Mouse (Mus musculus): ENCODE data around the gene Ppp3cb. TPM values are rescaled to one million over a fixed set of nuclear protein-coding genes. Genes with fewer than 3 reads are reported as not detected.
"Not testable (repeated sequence)": the region's sequence is repeated elsewhere in the genome, so short reads cannot be mapped to it uniquely, and the experiment has no call there.

Gene Ppp3cb
- total RNA-seq (2021) = 100 to 1,000 TPM; 434 TPM

- intact Hi-C loops (cut with DNase I) = no loop called here
Measured at GRCm38 (mm10) chr14:20546415-20546814, at the start of gene Ppp3cb. Gene Ppp3cb (minus strand): TSS chr14:20546573.

GRCm38 (mm10) chr14:20595781-20596180 is 49.4 kb upstream of the Ppp3cb start:
- peak; percentile 40 to 43 for DNase-seq (ENCODE audit: extremely low spot score in 1 of 2, low spot score in 2 of 2)
- intact Hi-C loops (cut with DNase I) = no loop called here

More at GRCm38 (mm10) chr14:20546415-20546814, at the start of gene Ppp3cb:
- peak; percentile 78 to 90 for DNase-seq (ENCODE audit: extremely low spot score in 1 of 2, low spot score in 2 of 2)

- no peak for DNase-seq (ENCODE audit: extremely low spot score in 1 of 2, low spot score in 2 of 2)
- intact Hi-C loops (cut with DNase I) = loop anchor here (5.0 kb wide), 1 partner anchor 40 kb away; no protein-coding TSS in a partner anchor
Measured at GRCm38 (mm10) chr14:20587458-20587857, 41.1 kb upstream of the Ppp3cb start.

GRCm38 (mm10) chr14:20578822-20579407 is 32.5 kb upstream of the Ppp3cb start:
- intact Hi-C loops (cut with DNase I) = no loop called here
- DNase-seq (ENCODE audit: extremely low spot score in 1 of 2, low spot score in 2 of 2) = no peak

- peak; percentile 73 to 79 for DNase-seq (ENCODE audit: extremely low spot score in 1 of 2, low spot score in 2 of 2)
- intact Hi-C loops (cut with DNase I) = loop anchor here (1.0 kb wide), 1 partner anchor 85 kb away; no protein-coding TSS in a partner anchor
Measured at GRCm38 (mm10) chr14:20576179-20576578, 29.8 kb upstream of the Ppp3cb start.

GRCm38 (mm10) chr14:20573196-20573595 is 26.8 kb upstream of the Ppp3cb start:
- DNase-seq (ENCODE audit: extremely low spot score in 1 of 2, low spot score in 2 of 2); intact Hi-C loops (cut with DNase I): not testable (repeated sequence)

GRCm38 (mm10) chr14:20565256-20566021 is 19.1 kb upstream of the Ppp3cb start:
- intact Hi-C loops (cut with DNase I) = no loop called here
- DNase-seq (ENCODE audit: extremely low spot score in 1 of 2, low spot score in 2 of 2) = no peak

- peak in 1 of 2 experiments; percentile 27 for DNase-seq (ENCODE audit: extremely low spot score in 1 of 2, low spot score in 2 of 2)
- intact Hi-C loops (cut with DNase I) = no loop called here
Measured at GRCm38 (mm10) chr14:20564692-20565091, 18.3 kb upstream of the Ppp3cb start.

GRCm38 (mm10) chr14:20561897-20562296 is 15.5 kb upstream of the Ppp3cb start:
- DNase-seq (ENCODE audit: extremely low spot score in 1 of 2, low spot score in 2 of 2) = no peak
- intact Hi-C loops (cut with DNase I) = no loop called here

GRCm38 (mm10) chr14:20550136-20550535 is 3.8 kb upstream of the Ppp3cb start:
- no peak for DNase-seq (ENCODE audit: extremely low spot score in 1 of 2, low spot score in 2 of 2)
- intact Hi-C loops (cut with DNase I) = no loop called here

GRCm38 (mm10) chr14:20545529-20546331 is 643 bp downstream of the Ppp3cb start:
- DNase-seq (ENCODE audit: extremely low spot score in 1 of 2, low spot score in 2 of 2) = peak; percentile 65 to 93
- intact Hi-C loops (cut with DNase I) = no loop called here

GRCm38 (mm10) chr14:20544467-20545411 is 1.6 kb downstream of the Ppp3cb start:
- intact Hi-C loops (cut with DNase I) = no loop called here
- DNase-seq (ENCODE audit: extremely low spot score in 1 of 2, low spot score in 2 of 2) = no peak

- DNase-seq (ENCODE audit: extremely low spot score in 1 of 2, low spot score in 2 of 2) = no peak
- intact Hi-C loops (cut with DNase I) = no loop called here
Measured at GRCm38 (mm10) chr14:20529643-20530042, 16.7 kb downstream of the Ppp3cb start.

GRCm38 (mm10) chr14:20520179-20520578 is 26.2 kb downstream of the Ppp3cb start:
- intact Hi-C loops (cut with DNase I) = no loop called here
- no peak for DNase-seq (ENCODE audit: extremely low spot score in 1 of 2, low spot score in 2 of 2)

GRCm38 (mm10) chr14:20508424-20508823 is 37.9 kb downstream of the Ppp3cb start:
- no peak for DNase-seq (ENCODE audit: extremely low spot score in 1 of 2, low spot score in 2 of 2)
- intact Hi-C loops (cut with DNase I) = no loop called here

- intact Hi-C loops (cut with DNase I) = no loop called here
Measured at GRCm38 (mm10) chr14:20502966-20503365, 43.4 kb downstream of the Ppp3cb start.

GRCm38 (mm10) chr14:20499982-20500381 is 46.4 kb downstream of the Ppp3cb start:
- intact Hi-C loops (cut with DNase I) = no loop called here
- no peak for DNase-seq (ENCODE audit: extremely low spot score in 1 of 2, low spot score in 2 of 2)

More at GRCm38 (mm10) chr14:20502966-20503365, 43.4 kb downstream of the Ppp3cb start:
- no peak for DNase-seq (ENCODE audit: extremely low spot score in 1 of 2, low spot score in 2 of 2)

- no peak for DNase-seq (ENCODE audit: extremely low spot score in 1 of 2, low spot score in 2 of 2)
- intact Hi-C loops (cut with DNase I) = no loop called here
Measured at GRCm38 (mm10) chr14:20496603-20497002, 49.8 kb downstream of the Ppp3cb start, which contains the start of gene Mss51. Gene Mss51 (minus strand): TSS chr14:20496901.

Measured in left cerebral cortex, postnatal 10 days (tissue).